Comparison of ENCODE assay signal across 9 mouse cellular contexts in the genomic region with DNA sequence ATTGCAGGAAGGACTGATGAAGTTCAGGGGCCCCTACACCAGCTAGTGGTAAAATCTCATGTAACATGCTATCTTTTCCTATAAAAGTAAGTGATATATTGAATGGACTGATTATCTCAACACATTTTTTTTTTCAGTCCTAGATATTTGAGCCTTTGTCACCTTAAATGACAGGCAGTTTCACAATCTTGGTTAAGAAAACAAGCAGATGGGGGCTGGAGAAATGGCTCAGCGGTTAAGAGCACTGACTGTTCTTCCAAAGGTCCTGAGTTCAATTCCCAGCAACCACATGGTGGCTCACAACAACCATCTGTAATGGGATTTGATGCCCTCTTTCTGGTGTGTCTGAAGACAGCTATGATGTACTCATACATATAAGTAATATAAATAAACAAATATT. TPM values are rescaled to one million over a fixed set of nuclear protein-coding genes. Genes with fewer than 3 reads are reported as not detected.
DNase-seq lines count a peak whose midpoint lies in the region; ATAC-seq and TF ChIP-seq lines count a peak whose summit lies in the region.
"Had no signal": no experiment of that assay in that cellular context is flagged by ENCODE, and none has a peak within 500 bp of the region (broad histone marks: within the 10 kb centered on the region; RNA-seq: fewer than 3 reads in every experiment).

No protein-coding gene starts in this region.

- no peak for DNase-seq in heart, postnatal 4 days
- no peak for DNase-seq in embryonic facial prominence, embryonic 10.5 days (ENCODE audit: low spot score)
- DNase-seq in frontal cortex, postnatal 36 days (ENCODE audit: low spot score in 2 of 2) = no peak
- no peak for DNase-seq in layer of hippocampus, adult 2 months (ENCODE audit: low spot score in 2 of 2)
- DNase-seq: thymus, postnatal 36 days had no signal

- H3K4me2 ChIP-seq in heart, embryonic 15.5 days = peak overlapping the region; percentile 94
- peak overlapping the region; percentile 83 for H3K4me2 ChIP-seq in hindbrain, embryonic 15.5 days
- peak overlapping the region; percentile 91 for H3K4me2 ChIP-seq in midbrain, embryonic 12.5 days (replicated peaks)

- no peaks in the 10 kb centered on the region for H3K9me3 ChIP-seq in heart, embryonic 15.5 days (replicated peaks)
- no peaks in the 10 kb centered on the region for H3K9me3 ChIP-seq in embryonic facial prominence, embryonic 10.5 days
- no peaks in the 10 kb centered on the region for H3K9me3 ChIP-seq in hindbrain, embryonic 15.5 days
- no peaks in the 10 kb centered on the region for H3K9me3 ChIP-seq in midbrain, embryonic 12.5 days

- H3K27ac ChIP-seq in heart, embryonic 15.5 days = no peak overlapping the region
- no peak overlapping the region for H3K27ac ChIP-seq in embryonic facial prominence, embryonic 10.5 days (replicated peaks)
- no peak overlapping the region for H3K27ac ChIP-seq in hindbrain, embryonic 15.5 days (replicated peaks)
- H3K27ac ChIP-seq in midbrain, embryonic 12.5 days (replicated peaks) = no peak overlapping the region
- no peak overlapping the region for H3K27ac ChIP-seq in layer of hippocampus, adult 2 months

- no peak for ATAC-seq in heart, embryonic 15.5 days (replicated peaks; ENCODE audit: insufficient number of reproducible peaks, insufficient read depth, low FRiP score, low read depth)
- no peak for ATAC-seq in hindbrain, embryonic 15.5 days (ENCODE audit: low FRiP score, low read depth)
- no peak for ATAC-seq in midbrain, embryonic 12.5 days (ENCODE audit: low FRiP score, low read depth)
- ATAC-seq in megakaryocyte progenitor cell, adult 5-6 weeks (replicated peaks; ENCODE audit: poor library complexity) = no peak

- H3K9ac ChIP-seq in heart, embryonic 15.5 days = no peak overlapping the region; the same call in 1 of the 2 replicates
- no peak overlapping the region; the same call in 1 of the 2 replicates for H3K9ac ChIP-seq in hindbrain, embryonic 15.5 days
- no peak overlapping the region for H3K9ac ChIP-seq in midbrain, embryonic 12.5 days (replicated peaks)

- 88% methylated on average over 1 of the region's 1 CpGs for WGBS in heart, embryonic 15.5 days
- WGBS in embryonic facial prominence, embryonic 10.5 days = 85% methylated on average over 1 of the region's 1 CpGs
- 87% methylated on average over 1 of the region's 1 CpGs for WGBS in hindbrain, embryonic 15.5 days
- WGBS in midbrain, embryonic 12.5 days = 97% methylated on average over 1 of the region's 1 CpGs

- H3K4me1 ChIP-seq in heart, embryonic 15.5 days (replicated peaks) = peaks cover 20% of the 10 kb centered on the region
- H3K4me1 ChIP-seq in embryonic facial prominence, embryonic 10.5 days = peaks cover 20% of the 10 kb centered on the region
- H3K4me1 ChIP-seq in hindbrain, embryonic 15.5 days (replicated peaks) = peaks cover 16% of the 10 kb centered on the region
- peaks cover 10% of the 10 kb centered on the region for H3K4me1 ChIP-seq in midbrain, embryonic 12.5 days

- H3K4me3 ChIP-seq in heart, embryonic 15.5 days = peak overlapping the region; percentile 89; the same call in 1 of the 2 replicates
- H3K4me3 ChIP-seq in embryonic facial prominence, embryonic 10.5 days = peak overlapping the region; percentile 88
- H3K4me3 ChIP-seq in hindbrain, embryonic 15.5 days = peak overlapping the region; percentile 65; the same call in 1 of the 2 replicates
- H3K4me3 ChIP-seq in midbrain, embryonic 12.5 days = peak overlapping the region; percentile 79; the same call in 1 of the 2 replicates
- no peak overlapping the region for H3K4me3 ChIP-seq in layer of hippocampus, adult 2 months

- TF ChIP-seq CTCF in layer of hippocampus, adult 2 months (conservative IDR thresholded peaks at IDR 0.05) = no peak

- 0 out of 2 replicates have a peak, but pooled peaks cover 5% of the 10 kb centered on the region for H3K36me3 ChIP-seq in heart, embryonic 15.5 days
- H3K36me3 ChIP-seq in embryonic facial prominence, embryonic 10.5 days (replicated peaks) = peaks cover 32% of the 10 kb centered on the region
- 0 out of 2 replicates have a peak, but pooled peaks cover 3% of the 10 kb centered on the region for H3K36me3 ChIP-seq in hindbrain, embryonic 15.5 days
- H3K36me3 ChIP-seq in midbrain, embryonic 12.5 days = peaks cover 24% of the 10 kb centered on the region

- no peaks in the 10 kb centered on the region for H3K27me3 ChIP-seq in heart, embryonic 15.5 days
- no peaks in the 10 kb centered on the region for H3K27me3 ChIP-seq in embryonic facial prominence, embryonic 10.5 days (replicated peaks; ENCODE audit: low read depth, poor library complexity, severe bottlenecking)
- H3K27me3 ChIP-seq in hindbrain, embryonic 15.5 days = no peaks in the 10 kb centered on the region
- no peaks in the 10 kb centered on the region for H3K27me3 ChIP-seq in midbrain, embryonic 12.5 days

RNA-seq across cellular contexts. Expression of a gene that starts 1.7 kb away (rescaled TPM):
- polyA plus RNA-seq in heart, embryonic 15.5 days (2015; fragmentation: Nextera tagmentation; extraction: Ambion mirVana) = 38.1 and 61.6 TPM in 2 replicates
- 10 to 100 TPM; 42.4 to 45.9 TPM for total RNA-seq in heart, postnatal 4 days (2021)
- polyA plus RNA-seq in embryonic facial prominence, embryonic 10.5 days (2016; fragmentation: Nextera tagmentation; extraction: Ambion mirVana) = 45.4 and 46.8 TPM in 2 replicates
- 63.5 and 72.8 TPM in 2 replicates for polyA plus RNA-seq in hindbrain, embryonic 15.5 days (2015; fragmentation: Nextera tagmentation; extraction: Ambion mirVana)
- polyA plus RNA-seq in midbrain, embryonic 12.5 days (2016; fragmentation: Nextera tagmentation; extraction: Ambion mirVana) = 50.6 and 54.7 TPM in 2 replicates
- total RNA-seq in megakaryocyte progenitor cell, adult 5-6 weeks (2015) = 27.9 and 39.3 TPM in 2 replicates
- 122 and 139 TPM in 2 replicates for total RNA-seq in megakaryocyte progenitor cell, adult 5-6 weeks (2017)
- total RNA-seq in layer of hippocampus, adult 2 months (2021) = 10 to 100 TPM; 39.4 to 39.7 TPM

RNA-seq across cellular contexts. Expression of a gene that starts 24.1 kb away (rescaled TPM):
- polyA plus RNA-seq in heart, embryonic 15.5 days (2015; fragmentation: Nextera tagmentation; extraction: Ambion mirVana) = 80.2 and 82.4 TPM in 2 replicates
- total RNA-seq in heart, postnatal 4 days (2021) = 10 to 100 TPM; 52.2 to 59.8 TPM
- 64.3 and 68.6 TPM in 2 replicates for polyA plus RNA-seq in embryonic facial prominence, embryonic 10.5 days (2016; fragmentation: Nextera tagmentation; extraction: Ambion mirVana)
- 58.9 and 61.5 TPM in 2 replicates for polyA plus RNA-seq in hindbrain, embryonic 15.5 days (2015; fragmentation: Nextera tagmentation; extraction: Ambion mirVana)
- polyA plus RNA-seq in midbrain, embryonic 12.5 days (2016; fragmentation: Nextera tagmentation; extraction: Ambion mirVana) = 52.7 and 54.1 TPM in 2 replicates
- 51.4 and 52.1 TPM in 2 replicates for total RNA-seq in megakaryocyte progenitor cell, adult 5-6 weeks (2015)
- total RNA-seq in megakaryocyte progenitor cell, adult 5-6 weeks (2017) = 39.7 and 48.1 TPM in 2 replicates
- 10 to 100 TPM; 35.2 to 36.1 TPM for total RNA-seq in layer of hippocampus, adult 2 months (2021)

RNA-seq across cellular contexts. Expression of a gene that starts 27.0 kb away (rescaled TPM):
- polyA plus RNA-seq in heart, embryonic 15.5 days (2015; fragmentation: Nextera tagmentation; extraction: Ambion mirVana) = 0.49 and 0.55 TPM in 2 replicates
- total RNA-seq in heart, postnatal 4 days (2021) = under 1 TPM; 0.68 to 0.74 TPM
- 0.15 and 0.43 TPM in 2 replicates for polyA plus RNA-seq in embryonic facial prominence, embryonic 10.5 days (2016; fragmentation: Nextera tagmentation; extraction: Ambion mirVana)
- polyA plus RNA-seq in hindbrain, embryonic 15.5 days (2015; fragmentation: Nextera tagmentation; extraction: Ambion mirVana) = 0.05 and 0.26 TPM in 2 replicates
- polyA plus RNA-seq in midbrain, embryonic 12.5 days (2016; fragmentation: Nextera tagmentation; extraction: Ambion mirVana) = 0.13 and 0.27 TPM in 2 replicates
- 6.5 and 7.0 TPM in 2 replicates for total RNA-seq in megakaryocyte progenitor cell, adult 5-6 weeks (2015)
- total RNA-seq in megakaryocyte progenitor cell, adult 5-6 weeks (2017) = 5.2 and 6.7 TPM in 2 replicates
- total RNA-seq in layer of hippocampus, adult 2 months (2021) = under 1 TPM in 1 of 2 experiments, not detected in 1; 0.12 TPM

RNA-seq across cellular contexts. Expression of a gene that starts 41.3 kb away (rescaled TPM):
- polyA plus RNA-seq in heart, embryonic 15.5 days (2015; fragmentation: Nextera tagmentation; extraction: Ambion mirVana) = 17.6 and 24.8 TPM in 2 replicates
- total RNA-seq in heart, postnatal 4 days (2021) = 1 to 10 TPM; 7.6 to 9.8 TPM
- 39.7 and 40.2 TPM in 2 replicates for polyA plus RNA-seq in embryonic facial prominence, embryonic 10.5 days (2016; fragmentation: Nextera tagmentation; extraction: Ambion mirVana)
- polyA plus RNA-seq in hindbrain, embryonic 15.5 days (2015; fragmentation: Nextera tagmentation; extraction: Ambion mirVana) = 43.8 and 48.1 TPM in 2 replicates
- polyA plus RNA-seq in midbrain, embryonic 12.5 days (2016; fragmentation: Nextera tagmentation; extraction: Ambion mirVana) = 32.1 and 32.8 TPM in 2 replicates
- total RNA-seq in megakaryocyte progenitor cell, adult 5-6 weeks (2015) = 4.4 and 5.2 TPM in 2 replicates
- 2.2 and 4.7 TPM in 2 replicates for total RNA-seq in megakaryocyte progenitor cell, adult 5-6 weeks (2017)
- total RNA-seq in layer of hippocampus, adult 2 months (2021) = 10 to 100 TPM; 22.6 to 23.8 TPM

RNA-seq across cellular contexts. Expression of a gene that starts 48.5 kb away (rescaled TPM):
- 123 and 130 TPM in 2 replicates for polyA plus RNA-seq in heart, embryonic 15.5 days (2015; fragmentation: Nextera tagmentation; extraction: Ambion mirVana)
- total RNA-seq in heart, postnatal 4 days (2021) = 10 to 100 TPM; 81.7 to 88.6 TPM
- 177 and 186 TPM in 2 replicates for polyA plus RNA-seq in embryonic facial prominence, embryonic 10.5 days (2016; fragmentation: Nextera tagmentation; extraction: Ambion mirVana)
- polyA plus RNA-seq in hindbrain, embryonic 15.5 days (2015; fragmentation: Nextera tagmentation; extraction: Ambion mirVana) = 97.7 and 97.9 TPM in 2 replicates
- 189 and 199 TPM in 2 replicates for polyA plus RNA-seq in midbrain, embryonic 12.5 days (2016; fragmentation: Nextera tagmentation; extraction: Ambion mirVana)
- total RNA-seq in megakaryocyte progenitor cell, adult 5-6 weeks (2015) = 151 TPM in 2 replicates
- total RNA-seq in megakaryocyte progenitor cell, adult 5-6 weeks (2017) = 131 and 154 TPM in 2 replicates
- total RNA-seq in layer of hippocampus, adult 2 months (2021) = 10 to 100 TPM; 52.7 to 54.8 TPM
